Mouse (Mus musculus) adrenal gland, adult 10 weeks (tissue): Measurements from ENCODE around the gene Mcrs1. TPM values are rescaled to one million over a fixed set of nuclear protein-coding genes. Genes with fewer than 3 reads are reported as not detected.

Experiments
- polyA plus RNA-seq: library from polyadenylated mRNA; stranded (reverse); fragments of 350-450 nt; fragmentation: Illumina TruSeq; extraction: RNeasy Lipid Tissue Mini Kit (QIAGEN cat#74804); gene quantifications from one replicate; pipeline ENCODE4 v1.2.3, GENCODE M21; 2014; ENCODE audit warnings: low read depth, low replicate concordance

Gene Mcrs1
- 1.9 TPM for polyA plus RNA-seq

DNA sequence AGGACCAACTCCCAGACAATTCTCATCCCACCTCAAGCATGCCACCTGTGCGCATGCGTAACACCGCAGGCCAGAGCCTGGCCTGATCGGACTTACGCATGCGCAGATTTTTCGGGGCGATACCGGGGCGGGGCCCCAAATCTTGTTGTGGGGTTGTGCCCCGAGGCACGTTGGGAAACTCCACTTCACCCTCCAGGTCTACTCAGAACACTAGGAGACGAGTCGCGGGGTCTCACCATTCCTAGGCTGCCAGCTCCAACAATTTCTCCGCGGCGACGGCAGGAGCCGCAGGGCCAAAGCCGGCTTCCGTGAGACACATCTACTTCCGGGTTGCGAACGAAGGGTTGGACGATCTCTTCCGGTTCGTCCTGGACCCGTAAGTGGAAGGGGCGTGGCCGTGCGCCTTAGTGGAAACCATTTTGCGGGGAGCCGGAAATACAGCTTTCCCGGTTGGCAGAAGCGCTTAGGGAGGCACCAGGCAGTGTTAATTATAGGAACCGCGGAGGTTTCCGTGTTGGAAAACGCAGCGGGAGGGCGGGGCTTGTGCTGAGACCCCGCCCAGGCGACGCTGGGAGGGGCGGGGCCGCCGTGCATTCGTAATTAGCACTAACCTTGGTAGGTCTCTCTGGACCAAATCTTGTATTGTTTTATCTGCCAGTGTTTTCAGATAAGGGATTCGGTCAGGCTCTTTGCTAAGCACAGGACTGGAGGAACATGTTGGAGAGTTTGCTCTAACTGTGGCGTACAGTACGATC, at the start of gene Mcrs1:
Gene Mcrs1 (minus strand): TSS at position 336 of the 755 bp plus-strand sequence.

GRCm38 (mm10) chr15:99295484-99295981, 43.8 kb upstream of the Mcrs1 start, which contains the start of gene Fam186b:
Gene Fam186b, minus strand, starts transcription at chr15:99295888.

GRCm38 (mm10) chr15:99294813-99295374, 43.1 kb upstream of the Mcrs1 start, which contains the start of gene Prpf40b:
Gene Prpf40b, plus strand, starts transcription at chr15:99295087.

DNA sequence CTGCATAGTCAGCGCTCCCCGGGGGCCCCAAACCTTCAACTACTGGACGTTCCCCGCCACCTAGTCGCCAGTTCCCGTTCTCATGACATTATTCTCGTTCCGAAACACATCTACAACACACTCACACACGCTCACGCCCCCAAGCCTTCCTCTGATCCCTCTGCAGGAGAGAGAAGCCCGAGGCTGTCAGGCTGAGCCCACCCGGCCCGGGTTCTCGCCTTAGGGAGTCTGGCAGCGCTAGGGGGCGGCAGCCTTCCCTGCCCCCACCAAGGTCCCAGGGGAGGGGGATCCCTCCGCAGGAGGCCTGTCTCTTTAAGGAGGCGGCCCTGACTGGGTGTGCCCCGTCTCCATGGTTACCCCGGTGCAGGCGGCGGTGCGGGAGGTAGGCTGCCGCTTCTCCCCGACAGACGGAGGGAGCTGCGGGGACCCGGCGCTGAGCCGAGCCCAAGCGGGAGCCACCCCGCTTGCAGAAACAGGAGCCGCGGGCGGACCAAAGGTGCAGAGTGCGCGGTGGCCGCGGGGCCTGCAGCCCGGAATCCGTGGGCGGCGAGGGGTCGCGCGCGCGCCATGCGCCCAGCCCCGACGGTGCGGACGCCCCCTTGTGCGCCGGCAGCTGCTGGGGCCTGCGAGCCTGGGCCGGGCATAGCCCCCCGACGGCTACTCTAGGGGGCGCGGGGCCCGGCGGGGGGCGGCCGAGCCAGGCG, 27.4 kb downstream of the Mcrs1 start, which contains the start of gene Kcnh3:
Gene Kcnh3 (plus strand): TSS at position 654 of the 704 bp plus-strand sequence.

Other genes starting within 250 kb of the Mcrs1 start
- gene Tuba1c, start 222.1 kb downstream of the Mcrs1 start, polyA plus RNA-seq = 23.9 TPM
- gene Prph, start 196.8 kb downstream of the Mcrs1 start, polyA plus RNA-seq = not detected
- gene Troap, start 177.4 kb downstream of the Mcrs1 start, polyA plus RNA-seq = not detected
- gene C1ql4, start 164.1 kb downstream of the Mcrs1 start, polyA plus RNA-seq = not detected
- not detected for gene Dnajc22, start 158.8 kb downstream of the Mcrs1 start, polyA plus RNA-seq
- gene Spats2, start 126.0 kb downstream of the Mcrs1 start, polyA plus RNA-seq = 35.1 TPM
- not detected for gene Kcnh3, start 27.1 kb downstream of the Mcrs1 start, polyA plus RNA-seq
- 5.6 TPM for gene Prpf40b, start 43.1 kb upstream of the Mcrs1 start, polyA plus RNA-seq
- gene Fam186b, start 43.9 kb upstream of the Mcrs1 start, polyA plus RNA-seq = 0.41 TPM
- 3.0 TPM for gene Fmnl3, start 118.5 kb upstream of the Mcrs1 start, polyA plus RNA-seq
- gene Tmbim6, start 140.9 kb upstream of the Mcrs1 start, polyA plus RNA-seq = 303 TPM
- 0.52 TPM for gene Nckap5l, start 205.8 kb upstream of the Mcrs1 start, polyA plus RNA-seq
- gene Bcdin3d, start 222.8 kb upstream of the Mcrs1 start, polyA plus RNA-seq = 0.99 TPM